Mouse (Mus musculus) midbrain, embryonic 12.5 days (tissue): ENCODE measurements around the gene Ntng1. TPM values are rescaled to one million over a fixed set of nuclear protein-coding genes. Genes with fewer than 3 reads are reported as not detected.

Experiments
- ATAC-seq: fragments of 200-750 bp; cut with Nextera tagmentation; 2 replicates; pipeline ENCODE4 v1.8.0; 2017; ENCODE audit warnings: low read depth, moderate TSS enrichment, moderate library complexity; ENCODE audit not compliant: low FRiP score
- H3K27ac ChIP-seq: fragments of 300-500 bp; sonication (generic); replicated peaks from 2 replicates; pipeline ENCODE4 v1.5.1; 2016; ENCODE audit warnings: mild to moderate bottlenecking
- H3K27me3 ChIP-seq: fragments of 300-500 bp; sonication (generic); 2 replicates; pipeline ENCODE4 v1.6.1; 2016; ENCODE audit warnings: mild to moderate bottlenecking
- H3K36me3 ChIP-seq: fragments of 300-500 bp; sonication (generic); 2 replicates; pipeline ENCODE4 v1.6.1; 2016
- H3K4me1 ChIP-seq: fragments of 300-500 bp; sonication (generic); 2 replicates; pipeline ENCODE4 v1.6.1; 2016
- H3K4me2 ChIP-seq: fragments of 300-500 bp; sonication (generic); replicated peaks from 2 replicates; pipeline ENCODE4 v1.6.1; 2016; ENCODE audit warnings: mild to moderate bottlenecking, moderate library complexity
- H3K4me3 ChIP-seq: fragments of 300-500 bp; sonication (generic); 2 replicates; pipeline ENCODE4 v1.5.1; 2016; ENCODE audit warnings: mild to moderate bottlenecking
- H3K9ac ChIP-seq: fragments of 300-500 bp; sonication (generic); replicated peaks from 2 replicates; pipeline ENCODE4 v1.6.1; 2016; ENCODE audit warnings: mild to moderate bottlenecking, moderate library complexity
- H3K9me3 ChIP-seq: fragments of 300-500 bp; sonication (generic); 2 replicates; pipeline ENCODE4 v1.6.1; 2016; ENCODE audit warnings: mild to moderate bottlenecking
- WGBS: fragments of 180-500 bp; shearing (Covaris S2); methylation state at CpG from one replicate; pipeline ENCODE4 v1.1.7; 2016; 5-methylcytosine and 5-hydroxymethylcytosine counted together
- polyA plus RNA-seq: library from polyadenylated mRNA; unstranded; fragments of >200 nt; fragmentation: Nextera tagmentation; extraction: Ambion mirVana; gene quantifications from 2 replicates; pipeline ENCODE4 v1.2.1, GENCODE M21; 2016

Gene Ntng1
- polyA plus RNA-seq, 1 experiment from 2014 or later: 6.9 TPM

GRCm38 (mm10) chr3:109977614-109978013 lies 166.2 kb downstream of the Ntng1 start:
- Histone ChIP-seq H3K4me1 (no peaks in the 10 kb centered on the region), H3K36me3 (no peaks in the 10 kb centered on the region), H3K9ac (no peak overlapping the region), H3K4me3 (no peak overlapping the region), H3K27me3 (no peaks in the 10 kb centered on the region), H3K27ac (no peak overlapping the region), H3K4me2 (no peak overlapping the region), H3K9me3 (no peaks in the 10 kb centered on the region)
- ATAC-seq: 0 out of 2 replicates have a peak, but pooled peaks have one; percentile 16
- 71% methylated on average over 2 of the region's 2 CpGs for WGBS

- Histone ChIP-seq H3K4me2 (no peak overlapping the region), H3K4me3 (no peak overlapping the region), H3K9ac (no peak overlapping the region), H3K4me1 (no peaks in the 10 kb centered on the region), H3K27ac (no peak overlapping the region), H3K9me3 (no peaks in the 10 kb centered on the region), H3K27me3 (no peaks in the 10 kb centered on the region), H3K36me3 (no peaks in the 10 kb centered on the region)
- ATAC-seq: no peak
- WGBS: 72% methylated on average over 4 of the region's 4 CpGs
Observed at GRCm38 (mm10) chr3:109975106-109975505, 168.7 kb downstream of the Ntng1 start.

DNA sequence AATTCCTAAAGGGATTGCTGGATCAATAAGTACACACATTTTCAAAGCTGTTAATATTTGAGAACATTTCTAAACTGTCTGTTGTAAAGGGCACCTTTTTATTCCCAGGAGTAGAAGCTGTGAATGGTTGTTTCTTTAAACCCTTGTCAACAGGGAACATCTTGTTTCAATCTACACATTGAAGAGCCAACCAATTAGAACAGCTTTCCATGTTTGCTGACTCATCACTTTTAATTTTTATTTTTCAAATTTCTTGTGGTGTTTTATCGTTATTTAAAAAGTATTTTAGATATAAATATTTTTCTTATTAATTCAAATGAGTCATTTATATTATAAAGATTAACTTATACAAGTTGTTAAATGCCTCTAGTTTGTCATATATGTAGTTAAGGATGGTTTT lies 172.3 kb downstream of the Ntng1 start:
- Histone ChIP-seq H3K9ac (no peak overlapping the region), H3K4me3 (no peak overlapping the region), H3K27me3 (no peaks in the 10 kb centered on the region), H3K4me2 (no peak overlapping the region), H3K4me1 (no peaks in the 10 kb centered on the region), H3K27ac (no peak overlapping the region), H3K36me3 (no peaks in the 10 kb centered on the region), H3K9me3 (no peaks in the 10 kb centered on the region)
- no peak for ATAC-seq
- WGBS: 67% methylated on average over 1 of the region's 1 CpGs

DNA sequence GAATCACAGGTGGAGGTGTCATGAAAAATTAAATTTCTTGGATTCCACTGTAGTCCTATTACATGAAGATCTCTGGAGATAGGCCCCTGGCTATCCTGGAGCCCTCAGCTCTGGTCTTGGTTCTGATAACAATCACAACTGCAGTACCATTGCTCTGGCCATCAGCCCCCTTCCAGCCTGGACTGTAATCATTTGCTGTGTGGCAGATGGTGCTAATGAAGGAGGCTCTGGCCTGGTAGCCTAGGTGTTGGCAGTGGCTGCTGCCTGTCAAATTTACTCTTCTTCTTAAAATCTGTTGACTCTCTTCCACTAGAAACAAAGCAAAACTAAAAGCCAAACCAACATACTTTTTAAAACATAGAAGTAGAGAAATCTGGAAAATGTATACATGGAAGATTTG lies 173.6 kb downstream of the Ntng1 start:
- no peak for ATAC-seq
- no peak overlapping the region for H3K4me3 ChIP-seq
- H3K27ac ChIP-seq: no peak overlapping the region
- H3K9ac ChIP-seq: no peak overlapping the region
- H3K4me1 ChIP-seq: no peaks in the 10 kb centered on the region
- no peak overlapping the region for H3K4me2 ChIP-seq
- no peaks in the 10 kb centered on the region for H3K27me3 ChIP-seq
- no peaks in the 10 kb centered on the region for H3K9me3 ChIP-seq
- H3K36me3 ChIP-seq: no peaks in the 10 kb centered on the region

DNA sequence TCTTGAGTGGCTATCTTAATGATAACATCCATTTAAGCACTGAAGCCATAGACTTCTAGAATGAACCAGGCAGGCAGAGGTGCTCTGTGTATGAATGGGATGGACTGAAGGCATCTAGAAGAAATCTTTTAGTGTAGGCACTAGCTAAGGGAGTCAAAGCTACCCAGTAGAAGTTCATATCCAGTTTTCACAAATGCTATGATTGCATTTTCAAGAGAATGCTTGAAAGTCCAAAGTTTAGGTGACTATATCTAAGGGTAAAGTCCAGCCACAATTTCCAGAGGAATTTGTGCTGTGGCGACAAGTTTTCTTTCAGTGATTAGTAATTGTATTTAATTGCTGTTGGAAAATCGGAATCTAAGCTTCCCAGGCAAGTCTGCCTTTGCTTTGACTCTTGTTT lies 181.2 kb downstream of the Ntng1 start:
- WGBS: 63% methylated on average over 2 of the region's 2 CpGs
- Histone ChIP-seq H3K27me3 (no peaks in the 10 kb centered on the region), H3K9ac (no peak overlapping the region), H3K4me2 (no peak overlapping the region), H3K4me1 (no peaks in the 10 kb centered on the region), H3K9me3 (no peaks in the 10 kb centered on the region), H3K27ac (no peak overlapping the region), H3K4me3 (no peak overlapping the region), H3K36me3 (no peaks in the 10 kb centered on the region)
- no peak for ATAC-seq

DNA sequence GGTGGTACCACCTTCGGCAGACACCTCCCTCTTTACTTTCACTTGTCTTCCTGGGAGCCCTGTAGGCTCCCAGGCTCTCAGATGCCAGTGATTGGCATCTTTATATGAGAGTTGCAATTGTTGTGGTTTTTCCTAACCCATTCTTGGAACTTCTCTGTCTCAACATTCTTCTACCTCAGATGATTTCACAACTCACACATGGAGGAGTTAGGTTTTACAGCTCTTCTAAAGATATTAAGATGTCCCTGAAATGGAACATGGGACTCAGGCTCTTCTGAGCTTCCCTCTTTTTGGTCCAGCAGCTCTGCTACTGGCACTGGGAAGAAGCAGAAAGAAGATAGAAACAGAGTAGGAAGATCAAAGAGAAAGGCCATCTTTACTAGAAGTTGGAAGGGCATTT lies 200.9 kb downstream of the Ntng1 start:
- 96% methylated on average over 1 of the region's 1 CpGs for WGBS
- Histone ChIP-seq H3K4me3 (no peak overlapping the region), H3K9ac (no peak overlapping the region), H3K27ac (no peak overlapping the region), H3K4me1 (no peaks in the 10 kb centered on the region), H3K4me2 (no peak overlapping the region), H3K36me3 (no peaks in the 10 kb centered on the region), H3K9me3 (no peaks in the 10 kb centered on the region), H3K27me3 (no peaks in the 10 kb centered on the region)
- no peak for ATAC-seq

DNA sequence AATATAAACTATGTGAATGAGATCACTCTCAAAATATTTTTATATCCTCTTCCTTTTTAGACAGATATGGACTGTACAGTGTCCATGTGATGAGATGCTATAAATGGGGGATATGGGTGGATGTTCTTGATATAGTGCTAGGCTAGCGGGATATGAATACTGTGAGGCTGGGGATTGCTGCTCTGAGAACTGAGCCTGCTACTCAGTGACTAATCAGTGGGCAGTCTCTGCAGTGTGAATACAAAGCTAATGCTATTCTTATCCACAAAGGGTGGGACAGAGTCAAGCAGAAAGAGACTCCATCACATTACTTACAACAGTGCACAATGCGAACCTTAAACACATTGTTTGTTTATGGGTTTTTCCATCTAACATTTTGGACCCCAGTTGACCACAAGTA lies 206.2 kb downstream of the Ntng1 start:
- H3K4me3 ChIP-seq: no peak overlapping the region
- 88% methylated on average over 2 of the region's 2 CpGs for WGBS
- no peaks in the 10 kb centered on the region for H3K27me3 ChIP-seq
- no peak overlapping the region for H3K27ac ChIP-seq
- no peak overlapping the region for H3K4me2 ChIP-seq
- H3K36me3 ChIP-seq: no peaks in the 10 kb centered on the region
- H3K9me3 ChIP-seq: no peaks in the 10 kb centered on the region
- ATAC-seq: no peak
- no peak overlapping the region for H3K9ac ChIP-seq
- no peaks in the 10 kb centered on the region for H3K4me1 ChIP-seq

DNA sequence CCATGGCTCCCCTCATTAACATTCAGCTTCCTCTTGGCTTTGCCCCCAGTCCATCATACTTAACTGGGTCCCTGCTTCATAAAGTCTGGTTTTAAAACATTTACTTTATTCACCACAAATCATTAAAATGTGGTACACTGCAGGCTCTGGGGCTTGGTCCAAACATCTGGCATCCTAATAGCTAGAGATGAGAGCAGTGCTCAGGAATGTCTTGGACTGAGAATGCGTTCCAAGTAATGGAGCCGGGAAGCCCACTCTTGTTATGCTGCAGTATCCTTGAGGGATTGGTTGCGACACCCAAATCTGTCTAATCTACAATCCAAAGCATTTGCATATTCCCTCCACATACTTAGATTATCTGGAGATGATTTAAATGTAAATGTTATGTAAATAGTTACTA lies 207.5 kb downstream of the Ntng1 start:
- ATAC-seq: no peak
- Histone ChIP-seq H3K9me3 (no peaks in the 10 kb centered on the region), H3K4me3 (no peak overlapping the region), H3K27me3 (no peaks in the 10 kb centered on the region), H3K36me3 (no peaks in the 10 kb centered on the region), H3K27ac (no peak overlapping the region), H3K9ac (no peak overlapping the region), H3K4me1 (no peaks in the 10 kb centered on the region), H3K4me2 (no peak overlapping the region)
- 81% methylated on average over 3 of the region's 3 CpGs for WGBS

DNA sequence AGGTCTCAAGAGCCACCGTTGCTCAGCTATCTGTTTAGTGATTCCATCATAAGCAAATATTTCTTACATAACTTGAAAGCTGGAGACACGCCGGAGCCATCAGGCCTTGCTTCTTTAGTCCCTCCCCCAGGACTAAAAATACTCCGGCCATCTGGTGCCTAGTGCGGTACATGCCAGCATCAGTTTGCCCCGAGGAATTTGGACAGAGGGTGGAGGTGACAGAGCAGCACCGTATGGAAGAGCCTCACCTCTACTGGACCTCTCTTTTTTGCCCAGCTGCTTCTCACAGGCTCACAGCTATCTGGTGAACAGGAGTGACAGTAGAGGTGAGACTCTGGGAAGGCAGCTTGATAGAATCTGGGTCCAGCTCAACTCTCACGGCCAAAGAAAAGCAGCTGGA lies 211.6 kb downstream of the Ntng1 start:
- no peak for ATAC-seq
- Histone ChIP-seq H3K4me3 (no peak overlapping the region), H3K4me1 (no peaks in the 10 kb centered on the region), H3K36me3 (no peaks in the 10 kb centered on the region), H3K9me3 (no peaks in the 10 kb centered on the region), H3K4me2 (no peak overlapping the region), H3K27ac (no peak overlapping the region), H3K27me3 (no peaks in the 10 kb centered on the region), H3K9ac (no peak overlapping the region)
- 82% methylated on average over 8 of the region's 8 CpGs for WGBS

DNA sequence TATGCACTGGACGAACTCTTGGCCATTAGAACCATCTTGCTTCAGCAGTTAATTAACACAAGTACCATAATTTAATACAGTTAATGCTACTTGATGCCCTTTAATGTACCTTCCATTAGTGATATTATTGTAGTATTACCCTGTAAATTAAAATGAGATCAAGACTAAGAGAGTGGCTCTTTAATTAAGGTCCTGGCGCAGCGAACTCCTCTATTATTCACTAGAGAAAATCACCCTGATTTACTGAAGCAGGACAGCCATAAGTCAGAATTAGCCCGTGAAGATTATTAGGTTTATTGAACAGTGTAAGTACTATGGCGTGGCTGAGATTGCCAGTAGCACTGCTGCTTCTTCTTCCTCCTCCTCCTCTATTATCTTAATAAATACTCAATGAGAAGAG lies 212.8 kb downstream of the Ntng1 start:
- no peak overlapping the region for H3K9ac ChIP-seq
- H3K27ac ChIP-seq: no peak overlapping the region
- no peak overlapping the region for H3K4me3 ChIP-seq
- H3K9me3 ChIP-seq: no peaks in the 10 kb centered on the region
- no peaks in the 10 kb centered on the region for H3K4me1 ChIP-seq
- H3K36me3 ChIP-seq: no peaks in the 10 kb centered on the region
- 79% methylated on average over 5 of the region's 5 CpGs for WGBS
- H3K27me3 ChIP-seq: no peaks in the 10 kb centered on the region
- H3K4me2 ChIP-seq: no peak overlapping the region
- ATAC-seq: no peak

DNA sequence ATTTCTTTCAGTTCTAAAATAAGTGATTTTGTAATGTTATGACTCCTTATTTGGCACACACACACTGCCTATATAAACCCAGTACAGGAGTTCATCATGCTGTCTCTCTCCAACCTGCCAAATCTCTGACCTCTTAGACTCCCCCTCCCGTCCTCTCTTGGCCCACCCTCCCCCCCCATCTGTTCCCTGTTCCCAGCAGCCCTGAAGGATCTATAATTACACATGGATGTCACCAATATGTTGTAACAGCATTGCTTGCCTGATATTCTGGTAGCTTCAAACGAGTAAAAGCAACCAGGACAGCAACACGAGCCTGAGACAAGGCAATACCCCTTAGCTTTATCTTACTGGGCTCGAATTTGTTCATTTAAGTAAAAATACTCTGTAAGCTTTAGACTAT lies 220.0 kb downstream of the Ntng1 start:
- Histone ChIP-seq H3K27me3 (no peaks in the 10 kb centered on the region), H3K27ac (no peak overlapping the region), H3K9me3 (no peaks in the 10 kb centered on the region), H3K4me2 (no peak overlapping the region), H3K4me3 (no peak overlapping the region), H3K9ac (no peak overlapping the region), H3K4me1 (no peaks in the 10 kb centered on the region), H3K36me3 (no peaks in the 10 kb centered on the region)
- no peak for ATAC-seq
- WGBS: 79% methylated on average over 4 of the region's 4 CpGs

DNA sequence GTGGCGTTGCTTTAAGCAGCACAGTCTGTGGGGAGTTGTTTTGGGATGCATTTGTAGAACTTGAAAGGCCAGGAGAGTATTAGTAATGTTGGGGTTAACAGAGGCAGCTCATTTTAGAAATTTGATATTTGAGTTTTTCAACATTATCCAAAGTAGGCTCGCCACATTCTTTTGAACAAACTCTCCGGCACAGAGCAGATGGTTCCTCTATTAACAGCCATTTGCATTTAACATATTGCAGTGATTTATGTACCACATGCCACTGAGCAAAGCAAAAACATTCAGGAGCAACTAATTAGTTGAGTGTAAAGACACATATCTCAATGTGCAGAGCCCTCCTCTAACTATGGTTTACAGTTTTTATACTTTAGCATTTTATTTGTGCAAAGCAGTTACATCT lies 224.8 kb downstream of the Ntng1 start:
- Histone ChIP-seq H3K36me3 (no peaks in the 10 kb centered on the region), H3K27ac (no peak overlapping the region), H3K4me1 (peaks cover 8% of the 10 kb centered on the region), H3K9me3 (no peaks in the 10 kb centered on the region), H3K27me3 (no peaks in the 10 kb centered on the region), H3K9ac (no peak overlapping the region), H3K4me2 (no peak overlapping the region), H3K4me3 (no peak overlapping the region)
- 77% methylated on average over 3 of the region's 3 CpGs for WGBS
- ATAC-seq: no peak

GRCm38 (mm10) chr3:109917926-109918694 lies 225.7 kb downstream of the Ntng1 start:
- Histone ChIP-seq H3K27ac (peak overlapping the region; percentile 42), H3K27me3 (no peaks in the 10 kb centered on the region), H3K9me3 (no peaks in the 10 kb centered on the region), H3K4me1 (peaks cover 8% of the 10 kb centered on the region), H3K4me2 (0 out of 2 replicates have a peak overlapping the region, but pooled peaks have one; percentile 11), H3K36me3 (no peaks in the 10 kb centered on the region), H3K9ac (no peak overlapping the region), H3K4me3 (no peak overlapping the region)
- peak; percentile 57; the same call in 1 of the 2 replicates for ATAC-seq
- 46% methylated on average over 8 of the region's 8 CpGs for WGBS
